Mouse (Mus musculus): ENCODE data around the gene Tanc1.
A peak's percentile ranks its signal among the peaks of the same experiment; 100 is the strongest.
"Not testable (repeated sequence)": the region's sequence is repeated elsewhere in the genome, so short reads cannot be mapped to it uniquely, and the experiment has no call there.

Tanc1 gene

GRCm38 (mm10) chr2:59611831-59612732, at the start of gene Tanc1:
TSS of gene Tanc1 (plus strand) at chr2:59612042.
- peak; percentile 87 for DNase-seq (ENCODE audit: extremely low spot score)

- DNase-seq (ENCODE audit: extremely low spot score) = no peak
Measured at GRCm38 (mm10) chr2:59562215-59562614, 49.6 kb upstream of the Tanc1 start.

- DNase-seq (ENCODE audit: extremely low spot score) = peak; percentile 57
Measured at GRCm38 (mm10) chr2:59562696-59563095, 49.1 kb upstream of the Tanc1 start.

GRCm38 (mm10) chr2:59564029-59564611, 47.7 kb upstream of the Tanc1 start:
- not testable (repeated sequence) for DNase-seq (ENCODE audit: extremely low spot score)

- DNase-seq (ENCODE audit: extremely low spot score) = no peak
Measured at GRCm38 (mm10) chr2:59564947-59565346, 46.9 kb upstream of the Tanc1 start.

- no peak for DNase-seq (ENCODE audit: extremely low spot score)
Measured at GRCm38 (mm10) chr2:59580939-59581338, 30.9 kb upstream of the Tanc1 start.

GRCm38 (mm10) chr2:59583961-59584360, 27.9 kb upstream of the Tanc1 start:
- DNase-seq (ENCODE audit: extremely low spot score) = no peak

- DNase-seq (ENCODE audit: extremely low spot score) = no peak
Measured at GRCm38 (mm10) chr2:59587387-59588095, 24.3 kb upstream of the Tanc1 start.

- DNase-seq (ENCODE audit: extremely low spot score) = no peak
Measured at GRCm38 (mm10) chr2:59588096-59588405, 23.8 kb upstream of the Tanc1 start.

- DNase-seq (ENCODE audit: extremely low spot score) = no peak
Measured at GRCm38 (mm10) chr2:59593341-59593902, 18.4 kb upstream of the Tanc1 start.

- no peak for DNase-seq (ENCODE audit: extremely low spot score)
Measured at GRCm38 (mm10) chr2:59594095-59594494, 17.7 kb upstream of the Tanc1 start.

GRCm38 (mm10) chr2:59596545-59596944, 15.3 kb upstream of the Tanc1 start:
- DNase-seq (ENCODE audit: extremely low spot score) = no peak

GRCm38 (mm10) chr2:59598286-59598685, 13.6 kb upstream of the Tanc1 start:
- DNase-seq (ENCODE audit: extremely low spot score) = no peak

GRCm38 (mm10) chr2:59598894-59599293, 12.9 kb upstream of the Tanc1 start:
- no peak for DNase-seq (ENCODE audit: extremely low spot score)

GRCm38 (mm10) chr2:59599338-59600111, 12.3 kb upstream of the Tanc1 start:
- DNase-seq (ENCODE audit: extremely low spot score) = peak; percentile 64

- DNase-seq (ENCODE audit: extremely low spot score) = no peak
Measured at GRCm38 (mm10) chr2:59600123-59600840, 11.6 kb upstream of the Tanc1 start.

GRCm38 (mm10) chr2:59600980-59601379, 10.9 kb upstream of the Tanc1 start:
- DNase-seq (ENCODE audit: extremely low spot score) = no peak

GRCm38 (mm10) chr2:59601452-59601851, 10.4 kb upstream of the Tanc1 start:
- no peak for DNase-seq (ENCODE audit: extremely low spot score)

GRCm38 (mm10) chr2:59608958-59609357, 2.9 kb upstream of the Tanc1 start:
- DNase-seq (ENCODE audit: extremely low spot score) = no peak

- DNase-seq (ENCODE audit: extremely low spot score) = no peak
Measured at GRCm38 (mm10) chr2:59611216-59611810, 529 bp upstream of the Tanc1 start.
